Mouse (Mus musculus): Measurements from ENCODE around the gene Lrrc8d. TPM values are rescaled to one million over a fixed set of nuclear protein-coding genes. Genes with fewer than 3 reads are reported as not detected.

Lrrc8d gene
- polyA plus RNA-seq, 1 experiment from 2014 or later = 11.6 TPM

- no peak for TF ChIP-seq EP300 (IDR thresholded peaks at IDR 0.05; ENCODE audit: low read depth)
- TF ChIP-seq CTCF (IDR thresholded peaks at IDR 0.05; ENCODE audit: low read depth) = no peak
- 57% methylated on average over 5 of the region's 5 CpGs for WGBS (ENCODE audit: insufficient replicate concordance)
- DNase-seq = no peak
- Histone ChIP-seq H3K27ac (ENCODE audit: low read depth) (no peak overlapping the region), H3K4me2 (ENCODE audit: low read depth, low read length) (no peak overlapping the region), H3K27me3 (ENCODE audit: insufficient read depth, low read length) (no peaks in the 10 kb centered on the region), H3K4me3 (ENCODE audit: low read depth, low read length) (no peak overlapping the region), H3K4me1 (ENCODE audit: insufficient read depth) (no peaks in the 10 kb centered on the region), H3K36me3 (replicated peaks; ENCODE audit: insufficient read depth, low read length) (no peaks in the 10 kb centered on the region), H3K9me3 (ENCODE audit: low read length) (no peaks in the 10 kb centered on the region), H3K9ac (replicated peaks) (no peak overlapping the region)
- ATAC-seq = peak; percentile 61
These were observed 37.9 kb upstream of the Lrrc8d start for GRCm38 (mm10) chr5:105661894-105662293.

GRCm38 (mm10) chr5:105666930-105667329, 32.8 kb upstream of the Lrrc8d start:
- no peak for DNase-seq
- Histone ChIP-seq H3K36me3 (replicated peaks; ENCODE audit: insufficient read depth, low read length) (no peaks in the 10 kb centered on the region), H3K4me2 (ENCODE audit: low read depth, low read length) (no peak overlapping the region), H3K4me1 (ENCODE audit: insufficient read depth) (no peaks in the 10 kb centered on the region), H3K9ac (replicated peaks) (no peak overlapping the region), H3K4me3 (ENCODE audit: low read depth, low read length) (no peak overlapping the region), H3K9me3 (ENCODE audit: low read length) (no peaks in the 10 kb centered on the region), H3K27me3 (ENCODE audit: insufficient read depth, low read length) (no peaks in the 10 kb centered on the region), H3K27ac (ENCODE audit: low read depth) (no peak overlapping the region)
- WGBS (ENCODE audit: insufficient replicate concordance) = 92% methylated on average over 5 of the region's 5 CpGs
- no peak for ATAC-seq
- TF ChIP-seq EP300 (IDR thresholded peaks at IDR 0.05; ENCODE audit: low read depth) (no peak), CTCF (IDR thresholded peaks at IDR 0.05; ENCODE audit: low read depth) (no peak)

GRCm38 (mm10) chr5:105667411-105667810, 32.4 kb upstream of the Lrrc8d start:
- 79% methylated on average over 6 of the region's 6 CpGs for whole genome bisulfite sequencing (ENCODE audit: insufficient replicate concordance)

GRCm38 (mm10) chr5:105669086-105669485, 30.7 kb upstream of the Lrrc8d start:
- WGBS (ENCODE audit: insufficient replicate concordance) = 73% methylated on average over 2 of the region's 2 CpGs
- Histone ChIP-seq H3K4me1 (ENCODE audit: insufficient read depth) (no peaks in the 10 kb centered on the region), H3K36me3 (replicated peaks; ENCODE audit: insufficient read depth, low read length) (no peaks in the 10 kb centered on the region), H3K4me2 (ENCODE audit: low read depth, low read length) (no peak overlapping the region), H3K9me3 (ENCODE audit: low read length) (no peaks in the 10 kb centered on the region), H3K27ac (ENCODE audit: low read depth) (no peak overlapping the region), H3K27me3 (ENCODE audit: insufficient read depth, low read length) (no peaks in the 10 kb centered on the region), H3K4me3 (ENCODE audit: low read depth, low read length) (no peak overlapping the region), H3K9ac (replicated peaks) (no peak overlapping the region)
- TF ChIP-seq EP300 (IDR thresholded peaks at IDR 0.05; ENCODE audit: low read depth) (no peak), CTCF (IDR thresholded peaks at IDR 0.05; ENCODE audit: low read depth) (no peak)
- no peak for DNase-seq
- no peak for ATAC-seq

More at GRCm38 (mm10) chr5:105667411-105667810, 32.4 kb upstream of the Lrrc8d start:
- no peak for TF ChIP-seq EP300 (IDR thresholded peaks at IDR 0.05; ENCODE audit: low read depth)
- TF ChIP-seq CTCF (IDR thresholded peaks at IDR 0.05; ENCODE audit: low read depth) = no peak
- H3K9me3 ChIP-seq (ENCODE audit: low read length) = no peaks in the 10 kb centered on the region
- no peaks in the 10 kb centered on the region for H3K4me1 ChIP-seq (ENCODE audit: insufficient read depth)
- H3K27ac ChIP-seq (ENCODE audit: low read depth) = no peak overlapping the region
- no peak overlapping the region for H3K9ac ChIP-seq (replicated peaks)
- DNase-seq = no peak
- ATAC-seq = no peak
- no peaks in the 10 kb centered on the region for H3K36me3 ChIP-seq (replicated peaks; ENCODE audit: insufficient read depth, low read length)
- no peak overlapping the region for H3K4me2 ChIP-seq (ENCODE audit: low read depth, low read length)
- H3K27me3 ChIP-seq (ENCODE audit: insufficient read depth, low read length) = no peaks in the 10 kb centered on the region
- H3K4me3 ChIP-seq (ENCODE audit: low read depth, low read length) = no peak overlapping the region

GRCm38 (mm10) chr5:105669508-105670353, 30.0 kb upstream of the Lrrc8d start:
- DNase-seq = peak; percentile 5
- H3K27ac ChIP-seq (ENCODE audit: low read depth) = no peak overlapping the region
- no peak overlapping the region for H3K9ac ChIP-seq (replicated peaks)
- no peaks in the 10 kb centered on the region for H3K27me3 ChIP-seq (ENCODE audit: insufficient read depth, low read length)
- no peak overlapping the region for H3K4me3 ChIP-seq (ENCODE audit: low read depth, low read length)
- no peak for ATAC-seq
- 46% methylated on average over 10 of the region's 10 CpGs for WGBS (ENCODE audit: insufficient replicate concordance)
- H3K9me3 ChIP-seq (ENCODE audit: low read length) = no peaks in the 10 kb centered on the region
- no peak overlapping the region for H3K4me2 ChIP-seq (ENCODE audit: low read depth, low read length)
- TF ChIP-seq EP300 (IDR thresholded peaks at IDR 0.05; ENCODE audit: low read depth) (no peak), CTCF (IDR thresholded peaks at IDR 0.05; ENCODE audit: low read depth) (no peak)
- H3K36me3 ChIP-seq (replicated peaks; ENCODE audit: insufficient read depth, low read length) = no peaks in the 10 kb centered on the region
- no peaks in the 10 kb centered on the region for H3K4me1 ChIP-seq (ENCODE audit: insufficient read depth)

- Histone ChIP-seq H3K9me3 (ENCODE audit: low read length) (no peaks in the 10 kb centered on the region), H3K27ac (ENCODE audit: low read depth) (no peak overlapping the region), H3K4me3 (ENCODE audit: low read depth, low read length) (no peak overlapping the region), H3K4me2 (ENCODE audit: low read depth, low read length) (no peak overlapping the region), H3K36me3 (replicated peaks; ENCODE audit: insufficient read depth, low read length) (no peaks in the 10 kb centered on the region), H3K4me1 (ENCODE audit: insufficient read depth) (no peaks in the 10 kb centered on the region), H3K27me3 (ENCODE audit: insufficient read depth, low read length) (no peaks in the 10 kb centered on the region), H3K9ac (replicated peaks) (no peak overlapping the region)
- no peak for TF ChIP-seq EP300 (IDR thresholded peaks at IDR 0.05; ENCODE audit: low read depth)
- TF ChIP-seq CTCF (IDR thresholded peaks at IDR 0.05; ENCODE audit: low read depth) = no peak
- ATAC-seq = no peak
- DNase-seq = no peak
- WGBS (ENCODE audit: insufficient replicate concordance) = 62% methylated on average over 4 of the region's 4 CpGs
These were observed 27.4 kb upstream of the Lrrc8d start for GRCm38 (mm10) chr5:105672332-105672731.

Measured in liver, postnatal 0 days (tissue).